Mouse (Mus musculus) stomach, embryonic 14.5 days (tissue): ENCODE measurements around the gene Tsks. TPM values are rescaled to one million over a fixed set of nuclear protein-coding genes. Genes with fewer than 3 reads are reported as not detected.
A peak's percentile ranks its signal among the peaks of the same experiment; 100 is the strongest.

Experiments
- ATAC-seq: fragments of 200-750 bp; cut with Nextera tagmentation; 2 replicates; pipeline ENCODE4 v1.8.0; 2017; ENCODE audit warnings: low read depth, moderate TSS enrichment; ENCODE audit not compliant: insufficient number of reproducible peaks, insufficient read depth, low FRiP score
- H3K27ac ChIP-seq: fragments of 300-500 bp; sonication (generic); 2 replicates; pipeline ENCODE4 v1.5.1; 2014; ENCODE audit warnings: mild to moderate bottlenecking, low read length, moderate library complexity, mixed read lengths
- H3K27me3 ChIP-seq: fragments of 300-500 bp; sonication (generic); 2 replicates; pipeline ENCODE4 v1.6.1; 2014; ENCODE audit warnings: low read length, control low read depth, mixed read lengths; ENCODE audit not compliant: control insufficient read depth, insufficient read depth
- H3K36me3 ChIP-seq: fragments of 300-500 bp; sonication (generic); 2 replicates; pipeline ENCODE4 v1.6.1; 2014; ENCODE audit warnings: mild to moderate bottlenecking, control low read depth, low read length, moderate library complexity, mixed read lengths; ENCODE audit not compliant: control insufficient read depth, insufficient read depth
- H3K4me1 ChIP-seq: fragments of 300-500 bp; sonication (generic); 2 replicates; pipeline ENCODE4 v1.6.1; 2014; ENCODE audit warnings: low read length, control low read depth, mixed read lengths; ENCODE audit not compliant: control insufficient read depth, insufficient read depth
- H3K4me2 ChIP-seq: fragments of 300-500 bp; sonication (generic); replicated peaks from 2 replicates; pipeline ENCODE4 v1.6.1; 2014; ENCODE audit warnings: low read depth, low read length, control low read depth
- H3K4me3 ChIP-seq: fragments of 300-500 bp; sonication (generic); 2 replicates; pipeline ENCODE4 v1.5.1; 2014; ENCODE audit warnings: low read depth, low read length, control low read depth
- H3K9ac ChIP-seq: fragments of 300-500 bp; sonication (generic); replicated peaks from 2 replicates; pipeline ENCODE4 v1.6.1; 2014; ENCODE audit warnings: low read depth, mild to moderate bottlenecking, control low read depth, low read length, moderate library complexity, mixed read lengths
- H3K9me3 ChIP-seq: fragments of 300-500 bp; sonication (generic); 2 replicates; pipeline ENCODE4 v1.6.1; 2016; ENCODE audit warnings: low read depth, low read length, control low read depth; ENCODE audit not compliant: control insufficient read depth
- WGBS: fragments of 180-500 bp; shearing (Covaris S2); extraction: QIAGEN DNeasy Blood & Tissue Kit; methylation state at CpG from one replicate; pipeline ENCODE4 v1.1.7; 2014; 5-methylcytosine and 5-hydroxymethylcytosine counted together
- polyA plus RNA-seq: library from polyadenylated mRNA; unstranded; fragments of >200 nt; fragmentation: Nextera tagmentation; extraction: Ambion mirVana; gene quantifications from 2 replicates; pipeline ENCODE4 v1.2.1, GENCODE M21; 2014

The Tsks gene
- polyA plus RNA-seq, 1 experiment from 2014 or later = 0.17 TPM

DNA sequence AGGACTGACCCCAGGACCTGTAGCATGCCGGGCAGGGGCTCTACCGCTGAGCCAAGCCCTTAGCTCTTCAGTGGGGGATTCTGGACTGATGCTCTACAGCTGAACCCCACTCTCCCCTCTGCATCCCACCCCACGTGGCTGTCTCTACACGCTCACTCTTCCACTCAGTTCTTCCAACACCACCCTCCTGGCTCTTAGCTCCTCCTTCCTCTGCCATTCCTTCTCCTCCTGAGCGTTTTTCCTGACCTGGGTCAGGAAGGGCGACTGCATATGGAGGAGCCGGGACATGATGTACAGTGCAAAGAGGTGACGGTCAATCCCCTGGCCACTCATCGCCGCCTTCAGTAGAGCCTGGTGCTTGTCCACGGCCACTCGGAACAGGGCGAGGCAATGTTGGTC lies 17.5 kb downstream of the Tsks start:
- H3K4me3 ChIP-seq = no peak overlapping the region
- H3K4me1 ChIP-seq = no peaks in the 10 kb centered on the region
- H3K27me3 ChIP-seq = no peaks in the 10 kb centered on the region
- H3K9me3 ChIP-seq = no peaks in the 10 kb centered on the region
- H3K9ac ChIP-seq = no peak overlapping the region
- H3K36me3 ChIP-seq = peaks cover 11% of the 10 kb centered on the region; the same call in 1 of the 2 replicates
- H3K4me2 ChIP-seq = no peak overlapping the region
- WGBS = 81% methylated on average over 13 of the region's 13 CpGs
- no peak for ATAC-seq
- H3K27ac ChIP-seq = no peak overlapping the region

DNA sequence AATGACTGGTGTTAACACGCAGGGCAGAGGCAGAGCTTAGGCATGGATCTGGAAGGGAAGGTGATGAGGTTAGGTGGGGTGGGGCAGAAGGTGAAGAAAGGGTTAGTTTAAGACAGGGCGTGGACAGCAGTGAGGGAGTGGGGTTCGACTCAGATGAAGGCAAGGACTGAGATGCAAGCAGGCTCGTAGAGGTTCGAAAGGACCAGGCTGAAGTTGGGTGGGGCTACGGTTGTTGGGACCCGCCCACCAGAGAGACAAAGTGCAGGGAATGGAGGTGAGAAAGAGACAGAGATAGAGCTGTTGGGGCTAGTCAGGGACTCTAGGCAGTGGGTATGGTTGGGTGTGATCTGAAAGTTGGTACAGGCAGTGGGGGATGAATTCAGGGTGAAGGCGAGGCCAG lies 19.3 kb downstream of the Tsks start:
- H3K9ac ChIP-seq = no peak overlapping the region
- H3K4me2 ChIP-seq = no peak overlapping the region
- no peaks in the 10 kb centered on the region for H3K4me1 ChIP-seq
- H3K27me3 ChIP-seq = no peaks in the 10 kb centered on the region
- peaks cover 16% of the 10 kb centered on the region for H3K36me3 ChIP-seq
- no peaks in the 10 kb centered on the region for H3K9me3 ChIP-seq
- 58% methylated on average over 8 of the region's 8 CpGs for WGBS
- no peak for ATAC-seq
- H3K4me3 ChIP-seq = no peak overlapping the region
- H3K27ac ChIP-seq = no peak overlapping the region

DNA sequence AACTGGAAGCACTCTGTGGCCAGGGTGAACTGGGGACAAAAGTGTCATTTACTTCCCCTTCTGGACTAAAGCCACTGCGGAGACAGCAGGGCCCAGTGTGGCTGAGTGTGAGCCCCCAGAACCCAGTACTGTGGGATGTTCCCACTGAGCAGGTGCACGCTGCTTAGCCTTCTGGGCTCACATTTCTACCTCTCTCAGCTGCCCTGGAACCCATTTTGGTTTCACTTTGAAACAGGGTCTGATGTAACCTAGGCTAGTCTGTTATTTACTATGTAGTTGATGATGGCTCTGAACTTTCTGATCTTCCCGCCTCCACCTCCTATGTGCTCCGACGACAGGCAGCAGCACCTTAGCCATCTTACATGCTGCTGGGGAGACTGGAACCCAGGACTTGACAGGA lies 19.8 kb downstream of the Tsks start:
- peaks cover 16% of the 10 kb centered on the region for H3K36me3 ChIP-seq
- H3K4me3 ChIP-seq = no peak overlapping the region
- H3K9ac ChIP-seq = no peak overlapping the region
- ATAC-seq = no peak
- no peaks in the 10 kb centered on the region for H3K9me3 ChIP-seq
- H3K4me1 ChIP-seq = no peaks in the 10 kb centered on the region
- no peaks in the 10 kb centered on the region for H3K27me3 ChIP-seq
- 89% methylated on average over 5 of the region's 5 CpGs for whole genome bisulfite sequencing
- no peak overlapping the region for H3K27ac ChIP-seq
- no peak overlapping the region for H3K4me2 ChIP-seq

DNA sequence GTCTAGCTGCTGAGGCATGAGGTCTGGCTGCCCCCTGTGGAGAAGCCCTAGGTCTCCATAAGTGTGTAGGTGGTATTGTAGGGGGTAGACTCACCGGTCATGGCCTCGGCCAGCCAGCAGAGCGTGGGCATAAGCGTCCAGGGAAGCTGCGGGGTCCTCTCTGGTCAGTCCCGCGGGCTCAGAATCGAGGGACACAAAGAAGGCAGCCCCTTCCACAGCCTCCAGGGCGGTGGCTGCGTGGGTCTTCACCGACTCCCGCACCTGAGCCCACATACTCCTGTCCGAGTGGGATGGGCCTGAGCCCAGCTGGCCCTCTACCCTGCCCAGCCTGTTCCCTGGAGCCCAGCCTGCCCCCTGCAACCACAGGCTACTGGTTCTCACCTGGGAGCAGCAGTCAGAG lies 22.0 kb downstream of the Tsks start:
- Histone ChIP-seq H3K4me2 (no peak overlapping the region), H3K36me3 (peaks cover 16% of the 10 kb centered on the region), H3K27ac (no peak overlapping the region)

DNA sequence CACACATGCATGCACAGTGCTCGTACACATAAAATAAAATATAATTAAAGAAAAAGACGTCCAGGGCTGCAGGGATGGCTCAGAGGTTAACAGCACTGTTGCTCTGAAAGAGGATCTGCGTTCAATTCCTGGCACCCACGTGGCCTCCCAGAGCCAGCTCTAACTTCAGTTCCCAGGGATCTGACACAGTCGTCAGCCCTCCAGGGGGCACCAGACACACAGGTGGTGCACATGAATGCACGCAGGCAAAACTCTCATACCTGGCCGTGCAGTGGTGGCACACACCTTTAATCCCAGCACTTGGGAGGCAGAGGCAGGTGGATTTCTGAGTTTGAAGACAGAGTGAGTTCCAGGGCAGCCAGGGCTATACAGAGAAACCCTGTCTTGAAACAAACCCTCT lies 23.0 kb downstream of the Tsks start:
- Histone ChIP-seq H3K4me3 (no peak overlapping the region), H3K4me2 (no peak overlapping the region), H3K36me3 (peaks cover 13% of the 10 kb centered on the region), H3K9ac (no peak overlapping the region), H3K9me3 (no peaks in the 10 kb centered on the region), H3K27ac (no peak overlapping the region), H3K4me1 (peaks cover 1% of the 10 kb centered on the region), H3K27me3 (no peaks in the 10 kb centered on the region)
- no peak for ATAC-seq
- WGBS = 73% methylated on average over 7 of the region's 7 CpGs

More for the DNA sequence above, 22.0 kb downstream of the Tsks start:
- no peak overlapping the region for H3K9ac ChIP-seq
- no peaks in the 10 kb centered on the region for H3K27me3 ChIP-seq
- no peaks in the 10 kb centered on the region for H3K4me1 ChIP-seq
- H3K9me3 ChIP-seq = no peaks in the 10 kb centered on the region
- 95% methylated on average over 13 of the region's 13 CpGs for WGBS
- ATAC-seq = no peak
- H3K4me3 ChIP-seq = no peak overlapping the region

DNA sequence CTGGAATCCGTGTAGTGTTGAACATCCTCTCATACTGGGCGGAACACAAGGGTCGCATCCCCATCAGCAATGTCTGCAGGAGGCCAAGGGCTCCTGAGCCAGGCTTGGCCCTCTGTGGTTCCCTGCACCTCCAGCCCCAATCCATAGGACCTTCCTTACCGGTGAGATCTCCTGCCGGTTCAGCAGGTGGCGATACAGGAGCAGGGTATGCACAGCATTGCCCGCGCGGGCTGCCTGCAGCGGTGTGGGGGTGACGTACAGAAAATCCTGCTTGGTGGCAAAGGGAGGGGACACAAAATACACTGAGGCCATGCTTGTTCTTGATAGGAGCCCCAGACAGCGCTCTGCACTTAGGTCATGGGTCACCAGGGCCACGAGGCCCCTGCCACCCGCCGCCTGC lies 23.6 kb downstream of the Tsks start:
- Histone ChIP-seq H3K4me1 (peaks cover 6% of the 10 kb centered on the region), H3K27ac (no peak overlapping the region), H3K4me3 (no peak overlapping the region), H3K9ac (no peak overlapping the region), H3K36me3 (peaks cover 8% of the 10 kb centered on the region), H3K27me3 (no peaks in the 10 kb centered on the region), H3K9me3 (no peaks in the 10 kb centered on the region), H3K4me2 (no peak overlapping the region)
- WGBS = 61% methylated on average over 15 of the region's 15 CpGs
- ATAC-seq = no peak

DNA sequence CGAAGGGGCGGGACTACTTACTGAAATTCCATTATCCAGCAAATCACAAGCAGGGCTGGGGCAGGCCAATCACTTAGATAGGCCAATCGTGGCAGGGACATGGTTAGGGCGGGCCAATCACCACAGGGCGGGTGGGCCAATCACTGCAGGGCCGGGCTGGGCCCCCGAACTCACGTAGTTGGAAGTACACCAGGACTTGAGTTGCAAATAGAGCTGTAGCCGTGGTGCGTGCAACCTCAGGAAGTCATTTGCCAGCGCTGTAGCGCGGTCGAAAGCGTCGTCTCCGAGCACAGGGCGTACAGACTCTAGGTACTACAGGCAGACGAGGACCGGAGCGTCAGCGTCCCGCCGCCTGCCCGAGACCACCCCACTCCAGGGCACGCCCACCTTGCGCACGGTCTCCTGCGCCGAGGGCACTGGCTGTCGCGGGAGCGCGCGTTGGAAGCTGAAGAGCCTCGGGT lies 27.3 kb downstream of the Tsks start:
- Histone ChIP-seq H3K4me1 (peaks cover 11% of the 10 kb centered on the region), H3K36me3 (peaks cover 7% of the 10 kb centered on the region), H3K27ac (peak overlapping the region; percentile 77; the same call in 1 of the 2 replicates), H3K4me3 (peak overlapping the region; percentile 45), H3K4me2 (peak overlapping the region; percentile 76), H3K9ac (peak overlapping the region; percentile 33; the same call in 1 of the 2 replicates), H3K9me3 (no peaks in the 10 kb centered on the region), H3K27me3 (no peaks in the 10 kb centered on the region)
- under 1% methylated on average over 36 of the region's 36 CpGs for WGBS
- ATAC-seq = peak; percentile 94

DNA sequence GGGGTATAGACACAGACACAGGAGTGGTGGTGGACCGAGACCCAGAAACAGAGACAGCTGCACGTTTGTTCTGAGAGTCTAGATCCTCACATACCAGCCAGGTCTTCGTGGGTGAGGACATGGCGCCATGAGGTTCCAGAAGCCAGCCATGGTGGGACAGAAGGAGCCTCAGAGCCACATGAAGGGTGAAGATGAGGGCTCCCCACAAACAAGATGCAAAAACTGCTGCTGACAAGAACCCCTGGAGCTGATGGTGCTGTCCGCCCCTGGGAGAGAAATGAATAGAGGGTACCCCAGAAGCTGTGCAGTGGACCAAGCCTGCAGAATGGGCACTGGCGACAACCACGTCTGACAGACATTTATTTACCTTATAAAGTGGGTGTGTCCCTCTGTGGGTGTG lies 28.1 kb downstream of the Tsks start:
- peaks cover 11% of the 10 kb centered on the region for H3K4me1 ChIP-seq
- H3K27ac ChIP-seq = no peak overlapping the region
- no peaks in the 10 kb centered on the region for H3K27me3 ChIP-seq
- no peak for ATAC-seq
- peak overlapping the region; percentile 76 for H3K4me2 ChIP-seq
- 62% methylated on average over 7 of the region's 7 CpGs for WGBS
- no peak overlapping the region for H3K9ac ChIP-seq
- peak overlapping the region; percentile 45 for H3K4me3 ChIP-seq
- H3K36me3 ChIP-seq = peaks cover 7% of the 10 kb centered on the region
- H3K9me3 ChIP-seq = no peaks in the 10 kb centered on the region

DNA sequence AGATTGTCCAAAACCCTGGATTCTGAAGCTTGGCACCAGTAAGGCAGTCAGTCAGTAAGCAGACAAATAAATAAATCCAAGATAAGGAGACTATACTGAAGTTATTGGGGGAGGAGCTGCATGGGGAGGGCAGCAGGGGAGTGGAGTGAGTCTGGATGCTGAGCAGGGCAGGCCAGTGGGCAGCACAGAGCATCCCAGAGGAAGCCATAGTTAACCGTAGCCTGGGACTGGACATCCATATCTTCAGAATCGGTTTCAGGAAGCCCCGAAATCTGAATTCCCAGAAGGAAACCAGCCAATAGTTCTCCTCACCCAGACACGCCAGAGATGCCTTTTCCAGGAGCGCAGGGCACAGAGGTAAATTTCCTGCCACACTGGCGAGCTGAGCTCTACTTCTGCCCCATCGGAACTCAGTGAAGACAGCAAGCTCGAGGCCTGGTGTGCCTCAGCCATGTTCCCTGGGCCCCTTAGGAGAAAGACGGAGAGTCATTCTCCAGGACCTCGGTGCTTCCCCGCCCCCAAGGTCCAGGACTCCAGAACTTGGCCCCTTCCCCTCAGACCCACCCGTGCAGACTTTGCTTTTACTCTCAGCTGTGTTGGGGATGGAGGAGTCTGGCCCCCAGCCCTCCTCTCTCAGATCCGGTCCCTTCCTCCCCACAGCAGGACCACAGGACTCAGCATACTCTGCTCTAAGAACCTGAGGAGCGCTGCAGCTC lies 30.6 kb downstream of the Tsks start:
- Histone ChIP-seq H3K9me3 (no peaks in the 10 kb centered on the region), H3K27me3 (no peaks in the 10 kb centered on the region), H3K4me2 (peak overlapping the region; percentile 64), H3K4me3 (peak overlapping the region; percentile 47), H3K9ac (peak overlapping the region; percentile 36), H3K27ac (peak overlapping the region; percentile 69), H3K4me1 (peaks cover 11% of the 10 kb centered on the region), H3K36me3 (peaks cover 26% of the 10 kb centered on the region)
- no peak for ATAC-seq
- 37% methylated on average over 14 of the region's 14 CpGs for WGBS
